Mouse (Mus musculus) heart, embryonic 13.5 days (tissue): ENCODE results near the gene Adgrl3. TPM values are rescaled to one million over a fixed set of nuclear protein-coding genes. Genes with fewer than 3 reads are reported as not detected.

ENCODE experiments used
- ATAC-seq: fragments of 200-750 bp; cut with Nextera tagmentation; 2 replicates; pipeline ENCODE4 v1.8.0; 2017; ENCODE audit warnings: moderate TSS enrichment; ENCODE audit not compliant: insufficient number of reproducible peaks, low FRiP score, low TSS enrichment; ENCODE audit errors: extremely low read depth
- H3K27ac ChIP-seq: fragments of 300-500 bp; sonication (generic); replicated peaks from 2 replicates; pipeline ENCODE4 v1.5.1; 2015; ENCODE audit warnings: moderate library complexity, mild to moderate bottlenecking, inconsistent platforms
- H3K27me3 ChIP-seq: fragments of 300-500 bp; sonication (generic); replicated peaks from 2 replicates; pipeline ENCODE4 v1.6.1; 2015; ENCODE audit warnings: mild to moderate bottlenecking, inconsistent platforms
- H3K36me3 ChIP-seq: fragments of 300-500 bp; sonication (generic); 2 replicates; pipeline ENCODE4 v1.6.1; 2015; ENCODE audit warnings: mild to moderate bottlenecking, inconsistent platforms
- H3K4me1 ChIP-seq: fragments of 300-500 bp; sonication (generic); 2 replicates; pipeline ENCODE4 v1.6.1; 2015; ENCODE audit warnings: inconsistent platforms
- H3K4me2 ChIP-seq: fragments of 300-500 bp; sonication (generic); 2 replicates; pipeline ENCODE4 v1.6.1; 2015; ENCODE audit warnings: inconsistent platforms, mild to moderate bottlenecking, moderate library complexity
- H3K4me3 ChIP-seq: fragments of 300-500 bp; sonication (generic); 2 replicates; pipeline ENCODE4 v1.5.1; 2015; ENCODE audit warnings: moderate library complexity, mild to moderate bottlenecking, inconsistent platforms
- H3K9ac ChIP-seq: fragments of 300-500 bp; sonication (generic); 2 replicates; pipeline ENCODE4 v1.6.1; 2015; ENCODE audit warnings: inconsistent platforms, mild to moderate bottlenecking, moderate library complexity
- H3K9me3 ChIP-seq: fragments of 300-500 bp; sonication (generic); 2 replicates; pipeline ENCODE4 v1.6.1; 2016; ENCODE audit warnings: inconsistent platforms
- WGBS: fragments of 180-500 bp; shearing (Covaris S2); methylation state at CpG from one replicate; pipeline ENCODE4 v1.1.7; 2015; ENCODE audit warnings: mixed read lengths; 5-methylcytosine and 5-hydroxymethylcytosine counted together
- polyA plus RNA-seq: library from polyadenylated mRNA; unstranded; fragments of >200 nt; fragmentation: Nextera tagmentation; extraction: Ambion mirVana; gene quantifications from 2 replicates; pipeline ENCODE4 v1.2.1, GENCODE M21; 2015

Adgrl3 gene
- polyA plus RNA-seq, 1 experiment from 2014 or later: 6.8 TPM

- no peak overlapping the region for H3K4me2 ChIP-seq
- ATAC-seq: no peak
- no peak overlapping the region for H3K4me3 ChIP-seq
- H3K36me3 ChIP-seq: no peaks in the 10 kb centered on the region
- WGBS: 66% methylated on average over 3 of the region's 3 CpGs
- no peaks in the 10 kb centered on the region for H3K4me1 ChIP-seq
- H3K9me3 ChIP-seq: no peaks in the 10 kb centered on the region
- H3K27ac ChIP-seq: no peak overlapping the region
- no peaks in the 10 kb centered on the region for H3K27me3 ChIP-seq
- no peak overlapping the region for H3K9ac ChIP-seq
Measured at GRCm38 (mm10) chr5:81417326-81417725, 397.4 kb downstream of the Adgrl3 start.

GRCm38 (mm10) chr5:81427393-81427792, 407.5 kb downstream of the Adgrl3 start:
- Histone ChIP-seq H3K4me3 (no peak overlapping the region), H3K27ac (no peak overlapping the region), H3K4me2 (no peak overlapping the region), H3K27me3 (no peaks in the 10 kb centered on the region), H3K9me3 (no peaks in the 10 kb centered on the region), H3K36me3 (no peaks in the 10 kb centered on the region), H3K4me1 (no peaks in the 10 kb centered on the region), H3K9ac (no peak overlapping the region)
- 86% methylated on average over 5 of the region's 5 CpGs for WGBS
- ATAC-seq: no peak

- Histone ChIP-seq H3K4me1 (no peaks in the 10 kb centered on the region), H3K4me2 (no peak overlapping the region), H3K36me3 (no peaks in the 10 kb centered on the region), H3K4me3 (no peak overlapping the region), H3K9me3 (peaks cover 7% of the 10 kb centered on the region; the same call in 1 of the 2 replicates), H3K27ac (no peak overlapping the region), H3K27me3 (no peaks in the 10 kb centered on the region), H3K9ac (no peak overlapping the region)
- ATAC-seq: no peak
- 78% methylated on average over 3 of the region's 3 CpGs for WGBS
Measured at GRCm38 (mm10) chr5:81436375-81436774, 416.4 kb downstream of the Adgrl3 start.

GRCm38 (mm10) chr5:81442150-81442549, 422.2 kb downstream of the Adgrl3 start:
- Histone ChIP-seq H3K4me2 (no peak overlapping the region), H3K27ac (no peak overlapping the region), H3K4me1 (no peaks in the 10 kb centered on the region), H3K4me3 (no peak overlapping the region), H3K9ac (no peak overlapping the region), H3K27me3 (no peaks in the 10 kb centered on the region), H3K9me3 (peaks cover 7% of the 10 kb centered on the region; the same call in 1 of the 2 replicates), H3K36me3 (no peaks in the 10 kb centered on the region)
- ATAC-seq: no peak
- 56% methylated on average over 5 of the region's 5 CpGs for WGBS

- H3K4me1 ChIP-seq: no peaks in the 10 kb centered on the region
- no peaks in the 10 kb centered on the region for H3K27me3 ChIP-seq
- no peak for ATAC-seq
- no peak overlapping the region for H3K27ac ChIP-seq
- H3K9me3 ChIP-seq: no peaks in the 10 kb centered on the region
- H3K4me3 ChIP-seq: no peak overlapping the region
- no peak overlapping the region for H3K4me2 ChIP-seq
- WGBS: 56% methylated on average over 4 of the region's 4 CpGs
- no peak overlapping the region for H3K9ac ChIP-seq
- no peaks in the 10 kb centered on the region for H3K36me3 ChIP-seq
Measured at GRCm38 (mm10) chr5:81465971-81466370, 446.0 kb downstream of the Adgrl3 start.

- Histone ChIP-seq H3K27me3 (no peaks in the 10 kb centered on the region), H3K4me1 (peaks cover 21% of the 10 kb centered on the region; the same call in 1 of the 2 replicates), H3K36me3 (no peaks in the 10 kb centered on the region), H3K9ac (no peak overlapping the region), H3K4me2 (no peak overlapping the region), H3K9me3 (no peaks in the 10 kb centered on the region), H3K27ac (no peak overlapping the region; the same call in 1 of the 2 replicates), H3K4me3 (no peak overlapping the region)
- no peak for ATAC-seq
- 52% methylated on average over 2 of the region's 2 CpGs for WGBS
Measured at GRCm38 (mm10) chr5:81474681-81475080, 454.7 kb downstream of the Adgrl3 start.

- Histone ChIP-seq H3K27me3 (no peaks in the 10 kb centered on the region), H3K4me3 (no peak overlapping the region), H3K9ac (no peak overlapping the region), H3K27ac (no peak overlapping the region), H3K4me2 (no peak overlapping the region), H3K4me1 (peaks cover 21% of the 10 kb centered on the region; the same call in 1 of the 2 replicates), H3K36me3 (no peaks in the 10 kb centered on the region), H3K9me3 (no peaks in the 10 kb centered on the region)
- ATAC-seq: no peak
- 89% methylated on average over 3 of the region's 3 CpGs for WGBS
Measured at GRCm38 (mm10) chr5:81475406-81475805, 455.5 kb downstream of the Adgrl3 start.

- Histone ChIP-seq H3K4me2 (no peak overlapping the region), H3K36me3 (no peaks in the 10 kb centered on the region), H3K27me3 (no peaks in the 10 kb centered on the region), H3K4me3 (no peak overlapping the region), H3K9me3 (no peaks in the 10 kb centered on the region), H3K4me1 (peaks cover 21% of the 10 kb centered on the region; the same call in 1 of the 2 replicates), H3K9ac (no peak overlapping the region), H3K27ac (no peak overlapping the region)
- no peak for ATAC-seq
- 36% methylated on average over 8 of the region's 8 CpGs for WGBS
Measured at GRCm38 (mm10) chr5:81475971-81476606, 456.2 kb downstream of the Adgrl3 start.

- Histone ChIP-seq H3K27ac (no peak overlapping the region), H3K36me3 (no peaks in the 10 kb centered on the region), H3K9ac (no peak overlapping the region), H3K4me1 (0 out of 2 replicates have a peak, but pooled peaks cover 5% of the 10 kb centered on the region), H3K4me2 (no peak overlapping the region), H3K9me3 (no peaks in the 10 kb centered on the region), H3K27me3 (no peaks in the 10 kb centered on the region), H3K4me3 (no peak overlapping the region)
- no peak for ATAC-seq
- WGBS: 84% methylated on average over 3 of the region's 3 CpGs
Measured at GRCm38 (mm10) chr5:81480911-81481310, 461.0 kb downstream of the Adgrl3 start.

- Histone ChIP-seq H3K4me2 (no peak overlapping the region), H3K27ac (no peak overlapping the region), H3K4me3 (no peak overlapping the region), H3K36me3 (no peaks in the 10 kb centered on the region), H3K9me3 (no peaks in the 10 kb centered on the region), H3K9ac (no peak overlapping the region), H3K4me1 (no peaks in the 10 kb centered on the region), H3K27me3 (no peaks in the 10 kb centered on the region)
- ATAC-seq: no peak
- WGBS: 53% methylated on average over 3 of the region's 3 CpGs
Measured at GRCm38 (mm10) chr5:81483890-81484289, 464.0 kb downstream of the Adgrl3 start.

GRCm38 (mm10) chr5:81501076-81501475, 481.1 kb downstream of the Adgrl3 start:
- H3K4me2 ChIP-seq: no peak overlapping the region
- H3K27ac ChIP-seq: no peak overlapping the region
- no peaks in the 10 kb centered on the region for H3K27me3 ChIP-seq
- no peaks in the 10 kb centered on the region for H3K4me1 ChIP-seq
- H3K4me3 ChIP-seq: no peak overlapping the region
- H3K9ac ChIP-seq: no peak overlapping the region
- H3K9me3 ChIP-seq: no peaks in the 10 kb centered on the region
- no peaks in the 10 kb centered on the region for H3K36me3 ChIP-seq
- 74% methylated on average over 3 of the region's 3 CpGs for WGBS
- no peak for ATAC-seq
